Mouse (Mus musculus): ENCODE results near the gene Cox17. TPM values are rescaled to one million over a fixed set of nuclear protein-coding genes. Genes with fewer than 3 reads are reported as not detected.

The Cox17 gene
- total RNA-seq, 2 experiments from 2014 or later = 89.3 to 268 TPM

- ATAC-seq (ENCODE audit: poor library complexity, severe bottlenecking) = no peak
These were observed 23.2 kb downstream of the Cox17 start for GRCm38 (mm10) chr16:38369992-38370484.

- ATAC-seq (ENCODE audit: poor library complexity, severe bottlenecking) = no peak
These were observed 24.0 kb downstream of the Cox17 start for GRCm38 (mm10) chr16:38370633-38371374.

DNA sequence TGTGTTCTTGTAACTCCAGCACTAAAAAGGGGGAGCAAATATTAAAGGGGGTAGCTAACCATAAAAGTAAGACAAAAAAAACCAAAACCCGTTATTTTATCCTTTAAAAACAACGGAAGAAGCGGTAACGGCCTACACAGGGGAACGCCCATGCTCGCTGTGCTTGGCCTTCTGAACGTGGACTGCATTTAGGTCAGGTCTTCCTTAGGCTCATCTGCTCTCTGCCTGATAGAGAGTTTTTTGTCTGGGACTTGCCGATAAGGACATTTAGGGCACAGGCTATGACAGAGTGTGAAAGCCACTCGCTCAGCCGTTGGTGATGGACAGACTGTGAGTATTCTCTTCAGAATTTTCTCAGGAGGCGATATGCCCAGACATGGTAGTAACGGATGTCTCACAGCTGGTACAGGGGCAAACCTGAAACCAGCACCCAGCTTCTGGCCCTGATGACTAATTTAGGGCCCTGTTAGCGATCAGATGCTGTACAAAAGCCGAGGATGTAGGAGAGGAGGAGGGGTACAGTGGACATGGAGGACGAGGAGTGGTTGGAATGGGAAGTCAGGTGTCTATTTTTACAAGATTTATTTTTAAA lies 25.0 kb downstream of the Cox17 start:
- no peak for ATAC-seq (ENCODE audit: poor library complexity, severe bottlenecking)

DNA sequence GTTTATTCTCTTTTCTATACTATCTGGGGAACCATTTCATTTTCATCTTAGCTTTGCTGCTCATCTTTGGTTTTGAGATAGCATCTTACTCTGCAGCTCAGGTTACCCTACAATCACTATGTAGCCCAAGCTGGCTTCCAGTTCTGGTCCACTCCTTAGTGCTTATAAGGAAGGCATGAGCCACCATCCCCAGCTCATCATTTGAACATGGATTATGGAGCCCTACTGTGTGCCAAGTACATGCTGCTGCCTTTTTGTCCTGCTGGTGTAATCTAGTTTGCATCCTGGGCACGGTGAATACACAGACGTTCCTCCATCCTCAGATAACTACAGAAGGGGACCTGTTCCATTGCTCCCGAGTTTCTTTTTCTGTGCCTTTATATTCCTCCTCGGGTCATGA lies 26.1 kb downstream of the Cox17 start:
- ATAC-seq (ENCODE audit: poor library complexity, severe bottlenecking) = no peak

DNA sequence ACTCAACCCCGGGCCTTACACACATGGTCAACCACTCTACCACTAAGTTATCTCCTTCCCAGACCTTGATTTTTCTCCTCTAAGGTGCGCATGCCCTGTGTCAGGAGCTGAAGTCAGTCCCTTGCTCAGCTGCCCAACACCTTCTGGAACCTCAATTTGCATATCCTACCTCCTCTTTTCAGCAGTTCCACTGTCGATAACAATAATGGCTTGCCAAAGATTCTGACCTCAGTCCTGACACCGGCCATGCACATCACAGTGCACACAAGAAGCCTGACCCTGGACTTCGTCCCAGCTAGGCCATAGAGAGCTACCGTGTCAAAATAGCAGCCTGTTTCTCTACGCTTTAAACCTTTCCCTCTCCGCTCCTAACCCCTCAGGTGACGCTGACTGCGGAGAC lies 26.6 kb downstream of the Cox17 start:
- ATAC-seq (ENCODE audit: poor library complexity, severe bottlenecking) = no peak

GRCm38 (mm10) chr16:38373941-38374340 lies 27.1 kb downstream of the Cox17 start:
- ATAC-seq (ENCODE audit: poor library complexity, severe bottlenecking) = no peak

DNA sequence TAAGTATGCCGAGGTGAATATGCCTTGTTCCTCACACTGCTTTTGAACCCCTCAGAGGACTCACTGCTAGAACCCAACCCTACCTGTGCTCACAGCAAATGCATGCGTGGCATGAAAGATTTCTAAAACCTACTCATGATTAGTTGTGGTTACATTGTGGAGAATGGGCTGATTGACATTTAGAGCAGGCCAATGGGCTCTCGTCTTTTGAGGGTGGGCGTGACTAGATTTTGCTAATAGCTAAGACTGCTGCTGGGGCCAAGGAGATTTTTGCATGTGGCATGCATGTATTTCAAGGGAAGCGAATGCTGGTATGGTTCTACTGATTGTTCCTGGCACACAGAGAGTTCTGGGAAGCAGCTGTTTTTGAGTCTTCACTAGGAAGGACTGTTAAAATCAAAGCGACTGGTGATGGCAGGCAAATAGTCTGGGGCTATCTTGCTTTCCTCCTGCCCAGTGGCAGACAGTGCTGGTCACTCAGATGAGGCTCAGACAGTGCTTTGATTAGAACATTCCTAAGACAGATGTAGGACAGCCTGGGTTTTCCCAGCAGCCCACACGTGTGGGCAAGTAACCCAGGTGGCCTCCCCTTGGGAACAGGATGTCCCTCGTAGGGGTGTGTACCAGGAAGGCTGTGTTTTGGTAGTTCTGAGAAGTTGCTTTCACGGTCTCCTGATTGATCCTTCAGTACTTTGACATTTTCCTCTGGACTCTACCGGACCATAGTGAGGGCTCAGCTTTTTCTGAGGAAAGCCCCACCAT lies 27.8 kb downstream of the Cox17 start:
- ATAC-seq (ENCODE audit: poor library complexity, severe bottlenecking) = no peak

DNA sequence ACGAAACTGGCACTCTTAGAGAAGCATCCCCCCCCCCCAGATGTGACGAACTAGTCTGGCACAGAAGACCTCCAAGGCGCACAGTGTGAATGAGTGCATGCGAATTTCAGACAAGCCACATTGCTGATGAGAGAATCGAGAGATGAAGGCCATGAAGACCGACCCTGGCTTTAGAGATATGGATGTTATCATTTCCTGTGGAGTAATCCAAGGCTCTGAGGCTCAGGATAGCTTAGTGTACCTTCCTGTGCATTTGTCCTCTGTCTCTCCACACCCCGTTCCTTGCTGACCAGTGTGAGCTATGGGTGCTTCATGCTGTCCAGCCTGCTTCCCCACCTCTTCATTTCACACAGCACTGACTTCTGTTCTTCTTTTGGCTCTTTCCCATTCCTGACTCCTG lies 28.4 kb downstream of the Cox17 start:
- no peak for ATAC-seq (ENCODE audit: poor library complexity, severe bottlenecking)

- ATAC-seq (ENCODE audit: poor library complexity, severe bottlenecking) = peak; percentile 73
These were observed 29.5 kb downstream of the Cox17 start for GRCm38 (mm10) chr16:38376163-38376840.

DNA sequence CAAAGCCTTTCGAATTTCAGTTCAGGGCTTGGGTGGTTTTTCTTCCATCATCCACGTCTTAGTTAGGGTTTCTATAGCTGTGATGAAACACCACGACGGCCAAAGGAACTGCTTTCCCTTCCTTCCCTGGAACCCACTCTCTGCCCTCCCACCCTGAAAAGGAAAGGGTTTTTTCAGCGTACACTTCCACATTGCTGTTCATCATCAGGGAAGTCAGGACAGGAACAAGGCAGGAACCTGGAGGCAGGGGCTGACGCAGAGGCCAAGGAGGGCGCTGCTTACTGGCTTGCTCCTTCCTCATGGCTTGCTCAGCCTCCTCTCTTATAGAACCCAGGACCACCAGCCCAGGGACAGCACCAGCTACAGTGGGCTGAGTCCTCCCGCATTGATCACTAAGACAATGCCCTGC lies 30.1 kb downstream of the Cox17 start:
- peak; percentile 73 for ATAC-seq (ENCODE audit: poor library complexity, severe bottlenecking)

DNA sequence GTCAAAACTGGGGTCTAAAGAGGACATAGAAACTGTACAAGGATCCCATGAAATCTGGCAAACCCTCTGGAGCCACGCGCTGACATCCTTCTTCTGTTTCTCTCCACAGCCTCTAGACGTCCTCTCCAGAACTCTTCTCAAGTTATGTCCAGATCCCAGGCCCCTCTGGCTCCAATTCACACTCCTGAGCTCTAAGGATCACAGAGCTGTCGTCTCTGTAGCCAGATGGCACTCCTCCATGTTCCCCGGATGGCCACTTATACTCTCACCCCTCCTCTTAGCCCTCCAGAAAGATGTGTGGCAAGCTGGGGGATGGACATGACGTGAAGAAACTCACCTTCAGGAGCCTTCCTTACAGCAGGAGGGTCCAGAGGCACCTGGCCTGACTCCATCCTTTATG lies 30.8 kb downstream of the Cox17 start:
- no peak for ATAC-seq (ENCODE audit: poor library complexity, severe bottlenecking)

- no peak for ATAC-seq (ENCODE audit: poor library complexity, severe bottlenecking)
These were observed 31.8 kb downstream of the Cox17 start for GRCm38 (mm10) chr16:38378591-38378990.

DNA sequence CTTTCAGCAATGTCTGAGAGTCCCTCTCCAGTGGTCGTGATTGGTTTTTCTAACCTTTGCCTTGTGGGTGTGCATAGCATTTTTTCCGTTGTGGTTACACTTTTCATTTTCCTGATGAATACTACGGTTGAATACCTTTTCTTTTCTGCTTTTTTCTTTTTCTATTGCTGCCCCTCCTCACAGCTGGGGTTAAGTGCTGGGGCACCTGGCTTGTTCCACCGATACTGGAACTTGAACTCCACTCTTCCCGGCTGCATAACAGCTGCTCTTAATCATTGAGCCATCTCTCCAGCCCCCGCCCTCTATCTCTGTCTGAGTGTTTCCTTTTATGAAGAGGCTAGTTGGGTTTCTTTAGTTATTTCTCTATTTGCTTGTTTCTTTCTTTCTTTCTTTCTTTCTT lies 32.3 kb downstream of the Cox17 start:
- ATAC-seq (ENCODE audit: poor library complexity, severe bottlenecking) = no peak

- ATAC-seq (ENCODE audit: poor library complexity, severe bottlenecking) = no peak
These were observed 32.7 kb downstream of the Cox17 start for GRCm38 (mm10) chr16:38379493-38379892.

DNA sequence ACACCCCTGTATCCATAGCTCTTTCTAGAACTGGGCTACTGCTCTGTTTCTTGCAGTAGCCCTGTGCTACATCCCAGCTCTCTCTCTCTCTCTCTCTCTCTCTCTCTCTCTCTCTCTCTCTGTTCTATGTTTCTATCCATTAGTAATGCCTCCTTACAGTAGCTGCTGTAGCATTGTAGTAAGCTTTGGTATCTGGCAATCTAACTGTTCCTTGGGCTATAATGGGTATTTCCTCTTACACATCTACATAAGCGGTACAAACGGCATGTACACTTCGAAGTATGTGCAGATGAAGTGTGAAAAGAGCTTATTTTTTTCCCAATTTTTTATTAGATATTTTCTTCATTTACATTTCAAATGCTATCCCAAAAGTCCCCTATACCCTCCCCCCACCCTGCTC lies 33.1 kb downstream of the Cox17 start:
- ATAC-seq (ENCODE audit: poor library complexity, severe bottlenecking) = no peak

DNA sequence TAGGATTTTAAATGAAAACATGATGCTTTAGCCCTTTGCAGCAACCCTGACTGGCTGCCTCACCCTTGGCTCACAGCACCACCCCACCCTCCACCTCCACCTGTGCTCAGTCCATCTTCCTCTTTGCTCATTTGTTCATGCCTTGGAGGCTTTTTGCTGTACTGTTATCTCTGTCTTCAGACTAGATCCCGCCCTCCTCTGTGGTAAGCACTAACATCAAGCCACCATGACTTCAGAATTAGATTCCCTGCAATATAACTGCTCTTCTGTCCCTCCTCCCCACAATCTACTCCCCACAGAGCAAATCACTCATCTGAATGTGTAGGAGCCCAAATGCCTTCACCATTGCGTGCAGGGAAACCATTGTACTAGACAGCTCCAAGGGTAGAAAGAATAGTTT lies 36.9 kb downstream of the Cox17 start:
- 0 out of 2 replicates have a peak, but pooled peaks have one; percentile 24 for ATAC-seq (ENCODE audit: poor library complexity, severe bottlenecking)

- ATAC-seq (ENCODE audit: poor library complexity, severe bottlenecking) = 0 out of 2 replicates have a peak, but pooled peaks have one; percentile 15
These were observed 38.4 kb downstream of the Cox17 start for GRCm38 (mm10) chr16:38385184-38385634.

DNA sequence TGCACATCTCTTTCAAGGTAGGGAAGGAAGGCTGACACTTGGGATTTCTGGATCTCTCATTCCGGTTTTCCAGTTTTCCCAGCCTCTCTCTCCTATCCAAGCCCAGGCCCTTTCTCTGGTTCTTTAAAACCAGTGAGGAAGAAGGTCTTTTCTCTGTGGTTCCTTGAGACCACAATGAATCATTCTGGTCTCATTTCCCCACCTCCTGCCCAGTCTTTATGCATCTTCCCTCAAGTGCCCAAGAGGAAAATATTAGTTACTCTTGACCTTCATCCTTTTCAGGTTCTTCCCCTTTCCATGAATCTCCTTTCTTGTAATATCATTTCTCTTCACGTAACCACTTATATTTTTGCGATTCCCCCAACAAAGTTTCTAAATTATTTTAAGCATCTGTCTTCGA lies 38.9 kb downstream of the Cox17 start:
- ATAC-seq (ENCODE audit: poor library complexity, severe bottlenecking) = peak; percentile 69; the same call in 1 of the 2 replicates

DNA sequence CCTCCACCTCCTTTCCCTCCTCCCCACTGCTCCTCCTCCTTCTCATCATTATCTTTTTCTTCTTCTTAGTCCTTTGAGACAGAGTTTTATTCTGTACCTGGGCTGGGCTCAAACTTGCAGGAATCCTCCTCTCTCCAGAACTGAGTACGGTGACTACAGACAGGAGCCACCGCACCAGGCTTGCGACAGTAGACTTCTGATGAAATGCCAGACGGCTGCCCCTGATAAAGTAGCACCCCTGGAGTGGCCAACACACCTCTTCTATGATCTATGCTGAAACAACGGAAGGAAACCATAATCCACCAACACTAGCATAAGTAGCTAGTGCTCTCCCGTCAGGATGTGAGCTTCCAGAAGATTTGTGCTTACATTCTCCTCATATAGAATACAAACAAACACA lies 40.6 kb downstream of the Cox17 start:
- ATAC-seq (ENCODE audit: poor library complexity, severe bottlenecking) = no peak

DNA sequence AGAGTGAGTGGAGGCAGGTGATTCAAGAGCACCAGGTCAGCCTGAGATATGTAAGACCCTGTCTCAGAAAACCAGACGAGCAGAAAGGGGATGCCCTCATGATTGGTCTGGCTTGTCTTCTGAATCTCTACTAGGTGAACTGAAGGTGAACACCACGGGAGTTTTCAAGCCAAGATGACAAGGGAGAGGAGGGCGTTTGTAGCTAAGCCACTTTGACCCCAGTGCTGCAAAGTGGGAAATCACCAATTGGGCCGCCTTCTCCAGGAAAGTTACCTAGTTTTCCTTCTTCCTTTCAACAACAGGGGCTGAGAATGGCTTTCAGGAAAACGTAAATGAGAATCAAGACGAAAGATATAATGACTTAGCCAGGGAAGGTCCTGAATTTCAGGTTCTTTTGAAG lies 42.0 kb downstream of the Cox17 start:
- no peak for ATAC-seq (ENCODE audit: poor library complexity, severe bottlenecking)

DNA sequence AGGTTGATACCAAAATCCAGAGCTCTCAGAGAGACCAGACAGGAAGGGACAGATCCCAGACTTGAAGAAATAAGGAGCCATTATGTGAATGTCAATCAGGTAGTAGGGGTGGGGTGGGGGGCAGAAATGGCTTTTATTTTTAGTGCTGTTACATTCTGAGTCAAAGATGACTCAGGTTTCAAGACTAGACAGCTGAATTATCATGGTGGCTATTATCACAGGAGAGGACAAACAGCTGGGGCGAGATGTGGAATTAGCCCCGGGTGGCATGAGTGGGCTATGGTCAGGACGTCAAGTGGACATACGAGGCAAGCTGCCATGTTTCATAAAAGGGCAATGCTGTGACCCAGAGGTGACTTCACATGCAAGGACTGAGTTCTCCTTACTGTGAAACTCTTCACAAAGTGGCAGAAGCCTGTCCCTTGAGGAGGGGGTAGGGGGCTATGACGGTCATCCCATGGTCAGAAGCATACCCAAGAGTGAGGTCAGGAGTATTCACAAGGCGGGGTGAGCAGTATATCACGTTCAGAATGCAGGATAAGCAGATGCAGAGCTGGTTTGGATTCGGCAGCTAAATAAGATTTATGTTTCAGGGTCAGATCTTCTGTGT lies 42.6 kb downstream of the Cox17 start:
- no peak for ATAC-seq (ENCODE audit: poor library complexity, severe bottlenecking)

All from megakaryocyte, adult 5-6 weeks (primary cell).